Mouse (Mus musculus): ENCODE results near the gene Atp6ap1l.
"Not testable (repeated sequence)": the region's sequence is repeated elsewhere in the genome, so short reads cannot be mapped to it uniquely, and the experiment has no call there.

The Atp6ap1l gene

GRCm38 (mm10) chr13:90905176-90905575 lies at the start of gene Atp6ap1l:
Atp6ap1l (minus strand) TSS chr13:90905355.
- no peak for DNase-seq (ENCODE audit: low read depth, low spot score)

GRCm38 (mm10) chr13:90939600-90939999 lies 34.4 kb upstream of the Atp6ap1l start:
- DNase-seq (ENCODE audit: low read depth, low spot score), result no peak

- DNase-seq (ENCODE audit: low read depth, low spot score), result no peak
These were observed 34.0 kb upstream of the Atp6ap1l start for GRCm38 (mm10) chr13:90939192-90939591.

GRCm38 (mm10) chr13:90935852-90936251 lies 30.7 kb upstream of the Atp6ap1l start:
- DNase-seq (ENCODE audit: low read depth, low spot score), result no peak

- no peak for DNase-seq (ENCODE audit: low read depth, low spot score)
These were observed 28.1 kb upstream of the Atp6ap1l start for GRCm38 (mm10) chr13:90933256-90933655.

- DNase-seq (ENCODE audit: low read depth, low spot score), result peak; percentile 54
These were observed 24.7 kb upstream of the Atp6ap1l start for GRCm38 (mm10) chr13:90929847-90930246.

GRCm38 (mm10) chr13:90928266-90928665 lies 23.1 kb upstream of the Atp6ap1l start:
- not testable (repeated sequence) for DNase-seq (ENCODE audit: low read depth, low spot score)

GRCm38 (mm10) chr13:90926938-90927633 lies 21.9 kb upstream of the Atp6ap1l start:
- DNase-seq (ENCODE audit: low read depth, low spot score), result no peak

GRCm38 (mm10) chr13:90926125-90926765 lies 21.1 kb upstream of the Atp6ap1l start:
- no peak for DNase-seq (ENCODE audit: low read depth, low spot score)

GRCm38 (mm10) chr13:90925191-90925590 lies 20.0 kb upstream of the Atp6ap1l start:
- DNase-seq (ENCODE audit: low read depth, low spot score), result no peak

GRCm38 (mm10) chr13:90924072-90924471 lies 18.9 kb upstream of the Atp6ap1l start:
- no peak for DNase-seq (ENCODE audit: low read depth, low spot score)

GRCm38 (mm10) chr13:90923617-90924016 lies 18.5 kb upstream of the Atp6ap1l start:
- not testable (repeated sequence) for DNase-seq (ENCODE audit: low read depth, low spot score)

- DNase-seq (ENCODE audit: low read depth, low spot score), result peak; percentile 91
These were observed 17.8 kb upstream of the Atp6ap1l start, which contains the start of gene Rps23 for GRCm38 (mm10) chr13:90922751-90923612. Rps23 (plus strand) TSS chr13:90922958.

- no peak for DNase-seq (ENCODE audit: low read depth, low spot score)
These were observed 9.6 kb upstream of the Atp6ap1l start for GRCm38 (mm10) chr13:90914721-90915120.

GRCm38 (mm10) chr13:90913675-90914192 lies 8.6 kb upstream of the Atp6ap1l start:
- DNase-seq (ENCODE audit: low read depth, low spot score), result no peak

GRCm38 (mm10) chr13:90912760-90913674 lies 7.9 kb upstream of the Atp6ap1l start:
- DNase-seq (ENCODE audit: low read depth, low spot score), result no peak

GRCm38 (mm10) chr13:90907376-90907775 lies 2.2 kb upstream of the Atp6ap1l start:
- no peak for DNase-seq (ENCODE audit: low read depth, low spot score)

- no peak for DNase-seq (ENCODE audit: low read depth, low spot score)
These were observed 8.3 kb downstream of the Atp6ap1l start for GRCm38 (mm10) chr13:90896821-90897220.

- DNase-seq (ENCODE audit: low read depth, low spot score), result no peak
These were observed 9.1 kb downstream of the Atp6ap1l start for GRCm38 (mm10) chr13:90896098-90896497.

- no peak for DNase-seq (ENCODE audit: low read depth, low spot score)
These were observed 10.3 kb downstream of the Atp6ap1l start for GRCm38 (mm10) chr13:90894819-90895218.

- no peak for DNase-seq (ENCODE audit: low read depth, low spot score)
These were observed 15.0 kb downstream of the Atp6ap1l start for GRCm38 (mm10) chr13:90890111-90890510.
